Mouse (Mus musculus) monocyte, adult 5-6 weeks (primary cell): ENCODE measurements around the gene Guca2b. TPM values are rescaled to one million over a fixed set of nuclear protein-coding genes. Genes with fewer than 3 reads are reported as not detected.
"Not testable (repeated sequence)": the region's sequence is repeated elsewhere in the genome, so short reads cannot be mapped to it uniquely, and the experiment has no call there.

Experiments
- ATAC-seq: fragments of 153-309, 156-312 bp; replicated peaks from 2 replicates; pipeline ENCODE4 v1.8.0; 2017; ENCODE audit warnings: mild to moderate bottlenecking; ENCODE audit not compliant: low TSS enrichment, insufficient number of reproducible peaks, severe bottlenecking, poor library complexity, low FRiP score
- total RNA-seq: library from RNA; stranded (forward); fragments of 200-1000, 200-491, 200-594 nt; gene quantifications from 3 replicates; pipeline ENCODE4 v1.2.3, GENCODE M21; 2017

Guca2b gene
- total RNA-seq, 1 experiment from 2014 or later = not detected

GRCm38 (mm10) chr4:119662151-119662550, 3.4 kb upstream of the Guca2b start:
- ATAC-seq = no peak

DNA sequence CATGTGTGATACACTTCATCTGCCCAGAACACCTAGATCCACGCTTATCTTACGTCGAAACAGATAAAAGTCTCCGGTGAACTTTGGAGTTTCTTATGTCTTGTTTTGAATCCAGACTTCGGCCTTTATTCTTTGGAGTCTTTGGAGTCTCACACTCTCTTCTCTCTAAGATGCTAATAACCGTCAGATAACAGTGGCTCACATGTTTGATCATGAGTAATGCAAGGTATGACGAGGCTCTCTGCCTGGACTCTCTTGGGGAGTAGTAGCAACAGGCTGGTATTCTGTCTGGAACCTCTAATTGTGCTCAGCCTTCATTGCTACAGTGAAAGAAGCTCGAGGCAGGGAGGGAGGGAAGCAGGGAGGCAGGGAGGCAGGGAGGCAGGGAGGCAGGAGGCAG, 1.3 kb upstream of the Guca2b start:
- ATAC-seq = no peak

DNA sequence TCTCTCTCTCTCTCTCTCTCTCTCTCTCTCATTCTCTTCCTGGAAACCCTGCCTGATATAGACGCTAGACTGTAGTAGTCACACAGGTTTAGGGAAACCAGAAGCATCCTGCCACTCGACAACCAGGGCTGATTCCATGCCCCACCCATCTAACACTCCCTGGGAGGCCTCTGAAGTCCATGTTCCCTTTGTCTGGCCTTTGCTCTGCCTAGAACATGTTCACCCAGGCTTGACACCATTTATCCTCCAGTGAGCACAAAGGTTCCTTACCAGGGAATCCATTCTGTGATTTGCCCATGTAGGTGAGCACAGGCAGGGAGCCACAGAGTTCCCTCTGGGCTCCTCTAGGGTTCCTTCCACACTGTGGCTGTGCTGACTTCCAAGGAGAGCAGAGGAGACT, 508 bp downstream of the Guca2b start:
- no peak for ATAC-seq

DNA sequence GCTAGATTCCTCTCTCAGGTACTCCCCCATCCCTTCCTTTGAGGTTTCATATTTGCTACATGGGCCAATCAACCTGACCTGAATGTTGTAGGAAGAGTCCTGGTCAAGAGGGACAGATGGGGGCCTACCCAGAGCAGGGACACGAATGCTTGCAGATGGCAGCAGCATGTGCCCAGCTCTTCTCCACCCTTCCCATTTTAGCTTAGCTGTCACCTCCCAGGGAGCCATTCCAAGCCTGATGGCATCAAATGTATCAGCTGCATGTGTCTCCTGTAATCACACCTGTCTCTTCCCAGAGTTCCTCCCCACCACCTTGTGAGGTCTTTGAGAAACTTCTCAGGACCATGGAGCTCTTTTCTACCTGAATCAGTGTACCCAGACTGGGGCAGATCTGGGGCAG, 1.7 kb downstream of the Guca2b start:
- no peak for ATAC-seq

DNA sequence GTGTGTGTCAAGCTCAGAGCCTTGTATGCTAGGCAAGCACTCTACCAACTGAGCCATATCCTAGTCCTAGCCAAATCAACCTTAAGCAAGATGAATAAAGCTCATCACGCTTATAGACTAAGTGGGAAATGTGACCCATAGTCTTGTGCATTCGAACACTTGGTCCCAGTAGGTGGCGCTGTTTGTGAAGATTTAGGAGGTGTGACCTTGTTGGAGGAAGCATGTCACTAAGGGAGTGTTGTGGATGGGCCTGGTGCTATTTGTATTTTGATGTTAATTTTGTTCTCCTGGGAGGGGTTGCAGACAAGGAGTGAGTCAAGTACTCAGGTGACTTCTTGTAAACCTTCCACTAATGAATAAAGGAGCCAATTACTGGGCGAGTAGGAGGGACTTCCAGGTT, 16.1 kb downstream of the Guca2b start:
- no peak for ATAC-seq

DNA sequence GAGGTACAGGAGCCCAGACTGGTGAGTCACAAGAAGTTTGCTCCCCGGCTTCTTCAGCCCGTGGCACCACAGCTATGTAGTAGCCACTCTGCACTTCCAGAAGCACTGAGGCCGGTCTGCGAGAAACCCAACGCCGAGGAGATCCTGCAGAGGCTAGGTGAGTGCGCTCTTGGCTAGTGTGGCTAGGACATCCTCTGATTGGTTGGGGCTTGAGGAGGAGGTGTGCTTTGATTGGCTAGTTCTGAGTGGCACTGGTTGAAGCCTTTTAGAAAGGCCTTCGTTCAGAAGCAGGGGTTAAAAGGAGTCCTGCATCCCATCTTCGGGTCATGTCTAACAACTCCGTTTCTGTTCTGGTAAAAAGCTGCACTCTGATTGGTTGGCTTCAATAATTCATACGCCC, 20.1 kb downstream of the Guca2b start:
- ATAC-seq = no peak

DNA sequence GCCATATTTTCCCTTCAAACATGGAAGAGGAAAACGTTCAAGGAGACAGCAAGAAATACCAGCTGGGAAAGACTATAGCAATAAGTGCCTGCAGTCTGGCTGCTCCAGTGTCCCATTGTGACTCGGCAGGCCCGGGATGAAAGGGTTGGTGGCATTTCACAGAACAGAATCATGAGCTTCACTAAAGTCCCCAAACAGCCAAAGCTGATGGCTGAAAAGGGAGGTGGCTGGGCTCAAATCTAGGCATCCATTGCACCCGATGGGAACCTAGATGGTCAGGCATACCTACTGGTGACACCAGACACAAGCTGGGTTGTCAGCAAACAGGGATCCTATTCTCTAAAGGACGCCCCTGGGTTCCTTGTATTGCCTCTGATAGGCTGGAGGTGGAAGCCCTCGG, 20.8 kb downstream of the Guca2b start:
- no peak for ATAC-seq

GRCm38 (mm10) chr4:119637176-119637845, 21.4 kb downstream of the Guca2b start, which contains the start of gene Guca2a:
Guca2a (plus strand) TSS chr4:119637704.
- no peak for ATAC-seq

GRCm38 (mm10) chr4:119636731-119637130, 22.0 kb downstream of the Guca2b start:
- ATAC-seq = no peak

DNA sequence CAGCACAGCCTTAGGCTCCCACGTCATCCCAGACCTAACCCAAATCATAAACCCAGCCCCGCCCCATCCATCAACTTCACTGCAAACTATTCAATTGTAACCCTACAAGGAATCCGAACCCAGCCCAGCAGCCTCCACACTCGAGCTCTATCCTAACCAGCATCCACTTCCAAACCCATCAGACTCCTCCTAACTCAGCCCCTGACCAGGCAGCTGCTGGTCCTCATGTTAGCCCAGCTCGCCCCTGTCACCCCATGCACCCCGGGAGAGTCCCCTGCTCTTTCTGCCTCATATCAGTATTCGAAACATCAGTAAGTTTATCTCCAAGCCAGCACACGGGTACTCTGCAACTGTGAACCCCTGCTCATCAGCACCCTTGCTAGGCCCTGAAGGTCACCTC, 23.1 kb downstream of the Guca2b start:
- no peak for ATAC-seq

DNA sequence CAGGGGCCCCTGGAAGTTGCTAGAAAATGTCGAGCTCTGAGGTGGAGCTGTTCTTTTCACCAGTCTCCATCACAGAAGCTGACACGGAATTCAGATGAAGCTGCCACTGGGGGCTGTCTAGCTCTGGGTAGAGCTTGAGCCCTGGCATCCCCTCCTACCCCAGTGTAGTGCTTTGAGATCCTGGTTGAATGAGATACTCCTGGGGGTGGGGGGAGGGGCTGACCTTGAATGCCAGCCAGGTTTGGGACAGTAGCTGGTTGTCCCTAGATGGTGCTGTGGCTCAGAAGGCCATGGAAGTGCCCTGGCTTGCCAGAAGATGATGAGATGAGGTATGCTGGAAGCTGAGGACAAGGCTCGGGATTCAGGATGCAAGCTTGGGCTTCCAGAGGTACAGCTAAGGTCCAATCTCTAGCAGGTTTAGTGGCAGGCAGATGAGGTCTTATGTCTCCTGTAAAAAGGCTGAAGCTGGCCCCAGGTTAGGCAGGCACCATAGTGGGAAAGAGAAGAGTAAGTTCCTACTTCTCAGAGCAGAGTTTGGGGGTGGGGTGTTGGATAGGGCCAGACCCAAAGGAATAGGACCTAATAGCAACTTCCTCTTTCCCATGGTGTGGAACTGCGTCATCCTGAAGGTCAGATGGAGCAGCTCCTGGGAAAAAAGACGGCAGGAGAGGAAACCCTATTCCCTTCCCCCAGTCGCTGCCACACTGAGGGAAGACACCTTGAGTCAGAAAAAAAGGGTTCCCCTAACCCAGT, 23.7 kb downstream of the Guca2b start:
- ATAC-seq = no peak

DNA sequence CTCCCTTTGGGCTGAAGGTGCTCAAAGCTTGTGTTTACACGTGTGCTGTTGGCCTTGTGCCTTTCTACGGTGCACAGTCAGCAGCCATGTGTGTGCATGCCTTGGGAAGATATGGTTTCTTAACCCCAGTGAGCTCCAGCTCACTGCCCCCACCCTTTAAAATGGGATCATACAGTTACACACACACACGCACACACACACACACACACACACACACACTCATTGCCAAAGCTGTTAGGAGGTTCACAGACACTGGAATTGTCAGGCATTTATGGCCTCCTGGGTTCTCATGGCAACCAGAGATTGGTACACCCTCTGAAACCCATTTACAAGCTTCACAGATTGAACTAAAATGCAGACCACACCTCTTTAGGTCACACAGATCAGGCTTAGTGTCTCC, 24.8 kb downstream of the Guca2b start:
- ATAC-seq = no peak

DNA sequence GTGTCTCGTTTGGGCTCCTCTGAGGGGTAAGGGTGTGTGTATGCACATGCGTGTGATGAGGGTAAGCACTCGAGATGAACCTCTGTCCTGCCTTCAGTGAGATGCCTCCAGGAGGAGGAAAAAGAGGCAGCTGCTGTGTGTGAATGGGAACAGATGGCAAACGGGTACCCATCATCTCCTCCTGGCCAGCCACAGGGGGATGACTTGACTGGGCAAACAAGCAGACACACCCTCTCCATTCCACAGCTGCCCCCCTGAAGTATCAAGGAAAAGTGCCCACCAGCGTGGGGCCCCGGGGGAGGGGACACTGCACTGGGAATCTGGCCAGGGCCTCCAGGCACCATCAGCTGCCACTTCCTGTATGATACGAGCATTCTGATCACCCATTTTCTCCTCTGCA, 25.4 kb downstream of the Guca2b start:
- ATAC-seq = no peak

GRCm38 (mm10) chr4:119632721-119633120, 26.0 kb downstream of the Guca2b start:
- ATAC-seq = no peak

GRCm38 (mm10) chr4:119631115-119631919, 27.4 kb downstream of the Guca2b start:
- no peak for ATAC-seq

DNA sequence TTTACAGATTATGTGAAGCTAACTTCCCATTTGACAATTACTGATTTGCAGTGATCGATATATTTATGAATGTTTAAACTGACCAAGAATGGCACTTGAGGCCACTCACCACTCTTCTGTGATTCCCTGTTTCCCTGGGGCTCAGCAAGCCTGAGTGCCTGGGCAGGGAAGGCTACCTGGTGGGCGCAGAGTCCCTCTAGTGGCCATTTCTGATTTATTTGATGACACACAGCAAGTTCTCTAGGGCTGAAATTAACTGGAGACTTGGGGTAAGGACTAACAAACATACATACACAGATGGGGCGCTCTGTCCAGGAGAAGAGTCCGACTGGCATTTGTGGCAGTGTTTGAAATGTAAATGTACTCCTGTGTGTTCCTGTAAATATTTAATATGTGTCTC, 30.4 kb downstream of the Guca2b start:
- not testable (repeated sequence) for ATAC-seq

DNA sequence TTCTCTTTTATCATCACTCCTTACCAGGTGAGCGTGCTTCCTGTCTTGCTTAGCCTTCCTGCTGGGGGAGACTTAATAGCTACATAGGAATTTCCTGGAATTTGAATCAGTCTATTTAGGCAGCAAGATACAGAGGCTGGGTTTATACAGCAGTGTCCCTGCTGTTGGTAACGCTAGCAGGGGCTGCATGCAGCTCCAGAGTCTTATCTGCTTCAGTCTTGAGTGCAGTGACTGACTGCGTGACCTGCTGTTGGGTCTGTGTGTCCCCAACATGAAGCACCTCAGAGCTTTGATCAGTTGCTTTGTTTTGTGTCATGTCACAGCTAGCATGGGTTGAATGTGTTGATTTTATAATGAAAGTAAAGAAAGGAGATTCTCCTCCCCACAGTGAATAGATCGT, 31.4 kb downstream of the Guca2b start:
- no peak for ATAC-seq

DNA sequence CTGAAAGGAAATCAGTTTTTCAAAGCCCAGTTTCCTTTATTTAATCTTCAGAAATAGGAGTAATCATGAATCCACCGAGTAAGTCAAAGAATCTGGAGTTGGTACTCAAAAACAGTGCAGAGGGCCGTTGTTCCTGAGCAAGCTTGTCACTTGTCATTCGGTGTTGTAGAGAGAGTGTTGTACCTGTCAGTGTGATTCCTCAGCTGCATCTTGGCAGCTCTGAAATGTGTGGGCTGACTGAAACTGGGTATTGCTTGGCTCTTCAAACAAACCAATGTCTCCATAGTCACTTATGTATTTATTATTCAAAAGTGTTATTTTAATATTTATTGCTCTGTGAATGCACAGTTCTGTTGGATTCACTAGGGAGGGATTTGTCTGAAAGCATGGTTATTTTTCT, 31.9 kb downstream of the Guca2b start:
- no peak for ATAC-seq

GRCm38 (mm10) chr4:119626081-119626645, 32.6 kb downstream of the Guca2b start:
- no peak for ATAC-seq
